Mouse (Mus musculus) lung, adult 2 months (tissue): Measurements from ENCODE around the gene Atp1a1.

ENCODE experiments used
- CTCF ChIP-seq: fragments of 200-500 bp; IDR thresholded peaks from 2 replicates; pipeline ENCODE4 v1.5.1; 2011; ENCODE audit warnings: mild to moderate bottlenecking, low read length, control low read depth; ENCODE audit not compliant: insufficient read depth
- POLR2A ChIP-seq: fragments of 200-500 bp; IDR thresholded peaks from 2 replicates; pipeline ENCODE4 v1.6.1; 2011; ENCODE audit warnings: low read depth, mild to moderate bottlenecking, control low read depth, low read length, borderline replicate concordance; ENCODE audit errors: extremely low read depth

DNA sequence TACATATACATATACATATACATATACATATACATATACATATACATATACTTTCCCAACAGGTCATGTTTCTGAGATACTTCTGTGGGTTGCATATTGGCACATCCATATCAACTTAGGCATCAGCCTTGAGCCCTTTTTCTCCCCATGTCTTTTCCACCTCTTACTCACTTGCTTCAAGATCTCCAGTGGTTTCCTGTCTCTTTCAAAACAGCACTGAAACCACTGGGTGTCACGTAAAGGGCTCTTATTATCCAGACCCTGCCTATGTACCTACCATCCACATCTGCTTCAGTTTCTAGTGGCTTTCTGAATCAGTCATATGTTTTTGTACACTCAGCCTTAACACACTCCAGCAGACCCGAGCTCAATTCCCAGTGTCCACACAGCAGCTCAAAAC, 45.8 kb upstream of the Atp1a1 start:
- TF ChIP-seq POLR2A: no peak
- TF ChIP-seq CTCF: no peak
